Mouse (Mus musculus): Measurements from ENCODE around the gene Nynrin.

Nynrin gene

GRCm38 (mm10) chr14:55838740-55839139 lies 15.1 kb upstream of the Nynrin start:
- in situ Hi-C loops (cut with MseI, MboI): loop anchor here in 1 of 2 experiments (10.0 kb wide), 1 partner anchor 64 kb away; no protein-coding TSS in a partner anchor

GRCm38 (mm10) chr14:55840853-55841366 lies 12.9 kb upstream of the Nynrin start:
- in situ Hi-C loops (cut with MseI, MboI): no loop called here

- in situ Hi-C loops (cut with MseI, MboI): no loop called here
Measured at GRCm38 (mm10) chr14:55842794-55843193, 11.0 kb upstream of the Nynrin start.

GRCm38 (mm10) chr14:55845506-55846294 lies 8.1 kb upstream of the Nynrin start:
- in situ Hi-C loops (cut with MseI, MboI): no loop called here

- in situ Hi-C loops (cut with MseI, MboI): no loop called here
Measured at GRCm38 (mm10) chr14:55850885-55851284, 2.9 kb upstream of the Nynrin start.

GRCm38 (mm10) chr14:55852646-55853551 lies 911 bp upstream of the Nynrin start:
- in situ Hi-C loops (cut with MseI, MboI): no loop called here

GRCm38 (mm10) chr14:55854406-55855100 lies 743 bp downstream of the Nynrin start:
- in situ Hi-C loops (cut with MseI, MboI): no loop called here

- in situ Hi-C loops (cut with MseI, MboI): no loop called here
Measured at GRCm38 (mm10) chr14:55855101-55855561, 1.3 kb downstream of the Nynrin start.

GRCm38 (mm10) chr14:55857588-55857987 lies 3.8 kb downstream of the Nynrin start:
- in situ Hi-C loops (cut with MseI, MboI): no loop called here

- in situ Hi-C loops (cut with MseI, MboI): no loop called here
Measured at GRCm38 (mm10) chr14:55862186-55862585, 8.4 kb downstream of the Nynrin start.

- in situ Hi-C loops (cut with MseI, MboI): no loop called here
Measured at GRCm38 (mm10) chr14:55862970-55863369, 9.2 kb downstream of the Nynrin start.

GRCm38 (mm10) chr14:55863773-55864172 lies 10.0 kb downstream of the Nynrin start:
- in situ Hi-C loops (cut with MseI, MboI): no loop called here

- in situ Hi-C loops (cut with MseI, MboI): no loop called here
Measured at GRCm38 (mm10) chr14:55866962-55867361, 13.2 kb downstream of the Nynrin start.

- in situ Hi-C loops (cut with MseI, MboI): no loop called here
Measured at GRCm38 (mm10) chr14:55868230-55869026, 14.6 kb downstream of the Nynrin start.

- in situ Hi-C loops (cut with MseI, MboI): no loop called here
Measured at GRCm38 (mm10) chr14:55869538-55869937, 15.7 kb downstream of the Nynrin start.

GRCm38 (mm10) chr14:55872039-55872438 lies 18.2 kb downstream of the Nynrin start:
- in situ Hi-C loops (cut with MseI, MboI): no loop called here

GRCm38 (mm10) chr14:55872551-55872950 lies 18.7 kb downstream of the Nynrin start:
- in situ Hi-C loops (cut with MseI, MboI): no loop called here

GRCm38 (mm10) chr14:55873242-55873713 lies 19.5 kb downstream of the Nynrin start:
- in situ Hi-C loops (cut with MseI, MboI): no loop called here

GRCm38 (mm10) chr14:55873714-55874683 lies 20.2 kb downstream of the Nynrin start:
- in situ Hi-C loops (cut with MseI, MboI): no loop called here

All from mouse trophoblast stem cell (cell line).